Comparison of ENCODE assay signal across 30 mouse cellular contexts in genomic region chr11:49175345-49175744, GRCm38 (mm10). TPM values are rescaled to one million over a fixed set of nuclear protein-coding genes. Genes with fewer than 3 reads are reported as not detected.
DNase-seq lines count a peak whose midpoint lies in the region; ATAC-seq lines count a peak whose summit lies in the region.
"Had no signal": no experiment of that assay in that cellular context is flagged by ENCODE, and none has a peak within 500 bp of the region (broad histone marks: within the 10 kb centered on the region; RNA-seq: fewer than 3 reads in every experiment).

No protein-coding gene starts in this region.

- no peaks in the 10 kb centered on the region for H3K36me3 ChIP-seq in neural tube, embryonic 15.5 days
- H3K36me3 ChIP-seq: embryonic facial prominence, embryonic 12.5 days; forebrain, embryonic 12.5 days; heart, embryonic 15.5 days; hindbrain, embryonic 15.5 days; limb, embryonic 15.5 days; lung, embryonic 15.5 days had no signal

- no peaks in the 10 kb centered on the region for H3K9me3 ChIP-seq in neural tube, embryonic 15.5 days (replicated peaks)
- H3K9me3 ChIP-seq: embryonic facial prominence, embryonic 12.5 days; forebrain, embryonic 12.5 days; heart, embryonic 15.5 days; hindbrain, embryonic 15.5 days; limb, embryonic 15.5 days; lung, embryonic 15.5 days had no signal

- peak; percentile 64 for ATAC-seq in granulocyte monocyte progenitor cell, adult 5-6 weeks (replicated peaks; ENCODE audit: poor library complexity, severe bottlenecking)
- peak; percentile 60 for ATAC-seq in megakaryocyte-erythroid progenitor cell, adult 5-6 weeks (replicated peaks; ENCODE audit: low FRiP score, low TSS enrichment, poor library complexity, severe bottlenecking)
- no peak for ATAC-seq in neural tube, embryonic 15.5 days (ENCODE audit: low FRiP score)

- peak; percentile 26 for DNase-seq in thymus, postnatal 14 days
- DNase-seq in thymus, postnatal 0 days (ENCODE audit: low spot score): no peak
- no peak for DNase-seq in right cerebral cortex, postnatal 10 days (ENCODE audit: low spot score in 2 of 2)
- DNase-seq in adrenal gland, adult 2 months: no peak
- DNase-seq: adrenal gland, postnatal 25 days; cerebellum, adult 11 months; gastrocnemius, postnatal 36 days; heart, postnatal 4 days; kidney, adult 11 months; kidney, postnatal 4 days; layer of hippocampus, adult 9-11 months; lung, postnatal 36 days had no signal

- H3K27me3 ChIP-seq in neural tube, embryonic 15.5 days (replicated peaks): no peaks in the 10 kb centered on the region
- H3K27me3 ChIP-seq: hindbrain, embryonic 15.5 days had no signal

- H3K4me1 ChIP-seq in neural tube, embryonic 15.5 days: no peaks in the 10 kb centered on the region
- H3K4me1 ChIP-seq: embryonic facial prominence, embryonic 12.5 days; forebrain, embryonic 12.5 days; heart, embryonic 15.5 days; hindbrain, embryonic 15.5 days; limb, embryonic 15.5 days; lung, embryonic 15.5 days had no signal

- WGBS in neural tube, embryonic 15.5 days: 90% methylated on average over 8 of the region's 8 CpGs

- H3K27ac ChIP-seq in neural tube, embryonic 15.5 days (replicated peaks): no peak overlapping the region
- H3K27ac ChIP-seq: embryonic facial prominence, embryonic 12.5 days; forebrain, embryonic 12.5 days; heart, embryonic 15.5 days; hindbrain, embryonic 15.5 days; left cerebral cortex, adult 2 months; limb, embryonic 15.5 days; liver, embryonic 14.5 days; lung, embryonic 15.5 days had no signal

- H3K4me2 ChIP-seq in neural tube, embryonic 15.5 days: no peak overlapping the region
- H3K4me2 ChIP-seq: embryonic facial prominence, embryonic 12.5 days; forebrain, embryonic 12.5 days; heart, embryonic 15.5 days; hindbrain, embryonic 15.5 days; limb, embryonic 15.5 days; lung, embryonic 15.5 days; midbrain, embryonic 11.5 days had no signal

- H3K4me3 ChIP-seq in neural tube, embryonic 15.5 days (replicated peaks): no peak overlapping the region
- H3K4me3 ChIP-seq: embryonic facial prominence, embryonic 12.5 days; forebrain, embryonic 12.5 days; heart, embryonic 15.5 days; hindbrain, embryonic 15.5 days; left cerebral cortex, adult 2 months; limb, embryonic 15.5 days; lung, embryonic 15.5 days had no signal

- H3K9ac ChIP-seq in neural tube, embryonic 15.5 days (replicated peaks): no peak overlapping the region
- H3K9ac ChIP-seq: embryonic facial prominence, embryonic 12.5 days; forebrain, embryonic 12.5 days; heart, embryonic 15.5 days; hindbrain, embryonic 15.5 days; limb, embryonic 15.5 days; liver, embryonic 14.5 days; lung, embryonic 15.5 days had no signal

RNA-seq across cellular contexts. Expression of gene Btnl9, which starts 11.6 kb away (rescaled TPM):
- polyA plus RNA-seq in thymus, postnatal 0 days (2015; fragmentation: Nextera tagmentation; extraction: Ambion mirVana): 1.1 and 1.7 TPM in 2 replicates
- 3.8 and 4.1 TPM in 2 replicates for total RNA-seq in granulocyte monocyte progenitor cell, adult 5-6 weeks (2014; fragmentation: Nextera tagmentation)
- total RNA-seq in granulocyte monocyte progenitor cell, adult 5-6 weeks (2017): 5.3 and 7.6 TPM in 2 replicates
- total RNA-seq in megakaryocyte-erythroid progenitor cell, adult 5-6 weeks (2014; fragmentation: Nextera tagmentation): 0.72 and 2.4 TPM in 2 replicates
- 1.8 and 5.6 TPM in 2 replicates for total RNA-seq in megakaryocyte-erythroid progenitor cell, adult 5-6 weeks (2017)
- 10 to 100 TPM; 13.3 to 33.0 TPM for total RNA-seq in adrenal gland, adult 2 months (2021)
- polyA plus RNA-seq in adrenal gland, adult 2 months (2012; rRNA removed): 90.4 and 126 TPM in 2 replicates
- polyA plus RNA-seq in neural tube, embryonic 15.5 days (2015; fragmentation: Nextera tagmentation; extraction: Ambion mirVana): 0.17 and 0.59 TPM in 2 replicates
- total RNA-seq: left cerebral cortex, adult 2 months; midbrain, postnatal 0 days had no signal
- polyA plus RNA-seq: forebrain, embryonic 12.5 days; midbrain, embryonic 11.5 days had no signal

RNA-seq across cellular contexts. Expression of gene Olfr1394, which starts 21.2 kb away (rescaled TPM):
- polyA plus RNA-seq in thymus, postnatal 0 days (2015; fragmentation: Nextera tagmentation; extraction: Ambion mirVana): not detected in 2 replicates
- not detected in 2 replicates for total RNA-seq in granulocyte monocyte progenitor cell, adult 5-6 weeks (2014; fragmentation: Nextera tagmentation)
- total RNA-seq in granulocyte monocyte progenitor cell, adult 5-6 weeks (2017): not detected in 2 replicates
- total RNA-seq in megakaryocyte-erythroid progenitor cell, adult 5-6 weeks (2014; fragmentation: Nextera tagmentation): not detected in 2 replicates
- total RNA-seq in megakaryocyte-erythroid progenitor cell, adult 5-6 weeks (2017): not detected in 2 replicates
- not detected for total RNA-seq in adrenal gland, adult 2 months (2021)
- polyA plus RNA-seq in adrenal gland, adult 2 months (2012; rRNA removed): not detected in 2 replicates
- polyA plus RNA-seq in neural tube, embryonic 15.5 days (2015; fragmentation: Nextera tagmentation; extraction: Ambion mirVana): not detected in 2 replicates
- total RNA-seq: adrenal gland, postnatal 25 days; gastrocnemius, postnatal 36 days; heart, postnatal 4 days; left cerebral cortex, adult 2 months; left cerebral cortex, postnatal 4 days; midbrain, postnatal 0 days; neutrophil, adult 5-6 weeks had no signal
- polyA plus RNA-seq: brain, embryonic 14.5 days; embryonic facial prominence, embryonic 12.5 days; forebrain, embryonic 12.5 days; heart, embryonic 15.5 days; hindbrain, embryonic 15.5 days; kidney, embryonic 16.5 days; limb, embryonic 15.5 days; liver, embryonic 14.5 days; lung, embryonic 15.5 days; midbrain, embryonic 11.5 days; midbrain, postnatal 0 days; small intestine, adult 2 months had no signal

RNA-seq across cellular contexts. Expression of gene Zfp62, which starts 27.7 kb away (rescaled TPM):
- polyA plus RNA-seq in thymus, postnatal 0 days (2015; fragmentation: Nextera tagmentation; extraction: Ambion mirVana): 33.8 and 36.1 TPM in 2 replicates
- 46.4 and 46.5 TPM in 2 replicates for total RNA-seq in granulocyte monocyte progenitor cell, adult 5-6 weeks (2014; fragmentation: Nextera tagmentation)
- 62.2 and 88.5 TPM in 2 replicates for total RNA-seq in granulocyte monocyte progenitor cell, adult 5-6 weeks (2017)
- total RNA-seq in megakaryocyte-erythroid progenitor cell, adult 5-6 weeks (2014; fragmentation: Nextera tagmentation): 56.5 and 67.6 TPM in 2 replicates
- 102 and 160 TPM in 2 replicates for total RNA-seq in megakaryocyte-erythroid progenitor cell, adult 5-6 weeks (2017)
- 10 to 100 TPM; 25.8 to 40.9 TPM for total RNA-seq in adrenal gland, adult 2 months (2021)
- polyA plus RNA-seq in adrenal gland, adult 2 months (2012; rRNA removed): 2.2 and 2.7 TPM in 2 replicates
- 33.6 and 38.2 TPM in 2 replicates for polyA plus RNA-seq in neural tube, embryonic 15.5 days (2015; fragmentation: Nextera tagmentation; extraction: Ambion mirVana)

RNA-seq across cellular contexts. Expression of gene Olfr1395, which starts 33.3 kb away (rescaled TPM):
- polyA plus RNA-seq in thymus, postnatal 0 days (2015; fragmentation: Nextera tagmentation; extraction: Ambion mirVana): not detected in 2 replicates
- total RNA-seq in granulocyte monocyte progenitor cell, adult 5-6 weeks (2014; fragmentation: Nextera tagmentation): not detected in 2 replicates
- total RNA-seq in granulocyte monocyte progenitor cell, adult 5-6 weeks (2017): not detected in 2 replicates
- not detected in 2 replicates for total RNA-seq in megakaryocyte-erythroid progenitor cell, adult 5-6 weeks (2014; fragmentation: Nextera tagmentation)
- total RNA-seq in megakaryocyte-erythroid progenitor cell, adult 5-6 weeks (2017): not detected in 2 replicates
- total RNA-seq in adrenal gland, adult 2 months (2021): not detected
- polyA plus RNA-seq in adrenal gland, adult 2 months (2012; rRNA removed): not detected in 2 replicates
- polyA plus RNA-seq in neural tube, embryonic 15.5 days (2015; fragmentation: Nextera tagmentation; extraction: Ambion mirVana): not detected in 2 replicates
- total RNA-seq: adrenal gland, postnatal 25 days; gastrocnemius, postnatal 36 days; heart, postnatal 4 days; left cerebral cortex, adult 2 months; left cerebral cortex, postnatal 4 days; midbrain, postnatal 0 days; neutrophil, adult 5-6 weeks had no signal
- polyA plus RNA-seq: brain, embryonic 14.5 days; embryonic facial prominence, embryonic 12.5 days; forebrain, embryonic 12.5 days; heart, embryonic 15.5 days; hindbrain, embryonic 15.5 days; kidney, embryonic 16.5 days; limb, embryonic 15.5 days; liver, embryonic 14.5 days; lung, embryonic 15.5 days; midbrain, embryonic 11.5 days; midbrain, postnatal 0 days; small intestine, adult 2 months had no signal
